Mouse (Mus musculus): ENCODE measurements around the gene C1ra. TPM values are rescaled to one million over a fixed set of nuclear protein-coding genes. Genes with fewer than 3 reads are reported as not detected.

The C1ra gene
- total and polyA plus RNA-seq, 3 experiments: 0.05 TPM; not detected in 2

DNA sequence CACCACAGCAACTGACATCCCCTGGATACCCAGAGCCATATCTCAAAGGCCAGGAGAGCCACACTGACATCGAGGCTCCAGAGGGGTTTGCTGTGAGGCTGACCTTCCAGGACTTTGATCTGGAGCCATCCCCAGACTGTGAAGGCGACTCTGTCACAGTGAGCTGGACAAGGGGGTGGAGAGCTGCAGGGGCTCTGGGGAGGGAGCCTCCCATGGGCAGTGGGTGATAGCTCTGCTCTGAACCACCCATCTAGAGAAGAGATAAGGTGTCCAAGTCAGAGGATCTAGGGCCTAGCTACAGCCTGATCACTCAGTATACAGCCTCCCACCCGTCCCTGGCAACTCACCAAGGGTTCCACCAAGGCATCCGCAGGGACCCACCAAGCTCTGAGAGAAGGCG, 18.3 kb upstream of the C1ra start:
- no peak for DNase-seq (ENCODE audit: low spot score)
- Histone ChIP-seq H3K4me3 (ENCODE audit: low read depth, low read length) (no peak overlapping the region), H3K36me3 (replicated peaks) (no peaks in the 10 kb centered on the region), H3K4me1 (ENCODE audit: insufficient read depth, low read depth, low read length) (peaks cover 12% of the 10 kb centered on the region), H3K27me3 (ENCODE audit: insufficient read depth, low read length) (peaks cover 6% of the 10 kb centered on the region), H3K9me3 (replicated peaks) (no peaks in the 10 kb centered on the region)
- no peak for ATAC-seq (ENCODE audit: extremely low read depth, insufficient number of reproducible peaks, low FRiP score, poor library complexity, severe bottlenecking)
- TF ChIP-seq GATA2 (IDR thresholded peaks at IDR 0.05; ENCODE audit: borderline replicate concordance, low read depth, low read length): no peak

DNA sequence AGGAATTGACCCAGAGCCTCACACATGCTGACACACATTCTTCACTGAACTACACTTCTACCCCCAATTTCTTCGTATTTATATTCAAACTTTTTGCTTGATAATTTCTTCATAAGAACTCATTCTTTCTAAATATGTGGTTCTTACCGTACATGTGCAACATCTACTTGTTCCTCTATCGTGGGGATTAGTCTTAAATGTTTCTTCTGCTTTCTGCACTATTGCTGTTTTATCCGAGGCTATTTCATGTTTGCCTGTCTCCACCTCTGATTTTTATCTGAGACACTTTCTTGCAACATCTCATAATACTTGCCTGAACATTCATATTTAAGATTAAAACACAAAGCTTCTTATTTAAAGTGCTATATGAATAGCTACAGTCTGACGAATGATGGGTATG, 16.2 kb upstream of the C1ra start:
- TF ChIP-seq CTCF (IDR thresholded peaks at IDR 0.05; ENCODE audit: low read depth, low read length): no peak
- TF ChIP-seq TAL1 (conservative IDR thresholded peaks at IDR 0.05; ENCODE audit: low read depth, low read length): no peak
- no peak for TF ChIP-seq GATA2 (IDR thresholded peaks at IDR 0.05; ENCODE audit: borderline replicate concordance, low read depth, low read length)

DNA sequence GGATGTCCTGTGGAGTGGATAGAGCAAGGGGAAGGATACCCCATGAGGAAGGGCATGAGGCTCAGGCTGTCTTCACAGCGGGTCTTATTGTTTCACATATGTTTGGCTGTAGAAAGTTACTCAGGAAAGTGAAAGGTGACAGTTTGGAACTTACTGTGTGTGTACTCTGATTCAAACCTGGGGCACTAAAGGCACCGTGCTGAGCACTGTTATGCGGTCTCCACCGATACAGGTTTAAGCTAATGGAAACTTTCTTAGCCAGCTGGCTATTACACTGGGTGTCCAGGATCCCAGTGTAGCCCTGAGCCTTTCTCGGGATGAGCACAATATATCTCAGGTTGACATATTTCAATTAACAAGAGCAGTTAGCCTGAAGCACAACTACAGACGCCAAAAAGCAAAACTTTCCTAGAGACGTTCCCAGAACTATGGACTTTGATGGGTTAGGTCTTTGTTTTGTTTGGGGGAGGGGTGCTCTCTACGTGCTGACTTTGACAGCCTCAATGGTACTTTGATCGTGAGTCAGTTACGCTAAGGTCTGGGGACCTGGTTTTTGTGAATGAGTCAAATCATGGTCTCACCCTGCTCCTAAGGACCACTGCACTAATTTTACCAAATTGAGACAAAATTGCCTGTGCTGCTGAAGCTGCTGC, 12.2 kb upstream of the C1ra start:
- DNase-seq (ENCODE audit: low spot score) (no peak), ATAC-seq (ENCODE audit: extremely low read depth, insufficient number of reproducible peaks, low FRiP score, poor library complexity, severe bottlenecking) (no peak)
- no peaks in the 10 kb centered on the region for H3K36me3 ChIP-seq (replicated peaks)
- no peaks in the 10 kb centered on the region for H3K9me3 ChIP-seq (replicated peaks)
- TF ChIP-seq CTCF (IDR thresholded peaks at IDR 0.05; ENCODE audit: low read depth, low read length) (no peak), GATA1 (IDR thresholded peaks at IDR 0.05; ENCODE audit: borderline replicate concordance, low read length) (no peak), GATA2 (IDR thresholded peaks at IDR 0.05; ENCODE audit: borderline replicate concordance, low read depth, low read length) (no peak), TAL1 (conservative IDR thresholded peaks at IDR 0.05; ENCODE audit: low read depth, low read length) (no peak), POLR2AphosphoS5 (IDR thresholded peaks at IDR 0.05; ENCODE audit: insufficient replicate concordance, low read depth, low read length) (no peak)
- no peak overlapping the region for H3K4me3 ChIP-seq (ENCODE audit: low read depth, low read length)
- H3K4me1 ChIP-seq (ENCODE audit: insufficient read depth, low read depth, low read length): no peaks in the 10 kb centered on the region
- no peaks in the 10 kb centered on the region for H3K27me3 ChIP-seq (ENCODE audit: insufficient read depth, low read length)

More for the DNA sequence above, 16.2 kb upstream of the C1ra start:
- ATAC-seq (ENCODE audit: extremely low read depth, insufficient number of reproducible peaks, low FRiP score, poor library complexity, severe bottlenecking) (no peak), DNase-seq (ENCODE audit: low spot score) (no peak)
- no peak overlapping the region for H3K4me3 ChIP-seq (ENCODE audit: low read depth, low read length)
- H3K36me3 ChIP-seq (replicated peaks): no peaks in the 10 kb centered on the region
- H3K27me3 ChIP-seq (ENCODE audit: insufficient read depth, low read length): peaks cover 3% of the 10 kb centered on the region
- peaks cover 12% of the 10 kb centered on the region for H3K4me1 ChIP-seq (ENCODE audit: insufficient read depth, low read depth, low read length)
- H3K9me3 ChIP-seq (replicated peaks): no peaks in the 10 kb centered on the region

DNA sequence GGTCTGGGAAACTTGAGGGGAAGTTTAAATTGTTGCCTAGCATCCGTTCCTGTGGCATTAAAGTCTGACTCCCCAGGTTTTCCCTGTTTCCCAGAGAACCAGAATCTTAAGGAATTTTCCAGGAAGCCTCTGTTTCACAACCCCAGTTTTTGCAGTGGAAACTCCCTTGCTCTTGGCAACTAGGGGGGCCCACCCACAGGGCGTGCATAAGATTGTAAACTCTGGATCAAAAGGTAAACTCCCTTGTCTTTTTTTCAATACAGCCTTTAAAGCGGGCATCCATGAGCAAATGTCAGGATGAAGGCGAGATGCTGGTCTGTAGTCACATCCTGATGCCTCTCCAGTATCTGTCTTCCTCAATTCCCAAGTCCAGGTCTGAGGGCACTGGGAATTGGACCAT, 10.7 kb upstream of the C1ra start:
- Histone ChIP-seq H3K27me3 (ENCODE audit: insufficient read depth, low read length) (no peaks in the 10 kb centered on the region), H3K36me3 (replicated peaks) (no peaks in the 10 kb centered on the region), H3K9me3 (replicated peaks) (no peaks in the 10 kb centered on the region), H3K4me3 (ENCODE audit: low read depth, low read length) (no peak overlapping the region), H3K4me1 (ENCODE audit: insufficient read depth, low read depth, low read length) (no peaks in the 10 kb centered on the region)
- DNase-seq (ENCODE audit: low spot score): no peak
- no peak for TF ChIP-seq CTCF (IDR thresholded peaks at IDR 0.05; ENCODE audit: low read depth, low read length)
- ATAC-seq (ENCODE audit: extremely low read depth, insufficient number of reproducible peaks, low FRiP score, poor library complexity, severe bottlenecking): no peak

DNA sequence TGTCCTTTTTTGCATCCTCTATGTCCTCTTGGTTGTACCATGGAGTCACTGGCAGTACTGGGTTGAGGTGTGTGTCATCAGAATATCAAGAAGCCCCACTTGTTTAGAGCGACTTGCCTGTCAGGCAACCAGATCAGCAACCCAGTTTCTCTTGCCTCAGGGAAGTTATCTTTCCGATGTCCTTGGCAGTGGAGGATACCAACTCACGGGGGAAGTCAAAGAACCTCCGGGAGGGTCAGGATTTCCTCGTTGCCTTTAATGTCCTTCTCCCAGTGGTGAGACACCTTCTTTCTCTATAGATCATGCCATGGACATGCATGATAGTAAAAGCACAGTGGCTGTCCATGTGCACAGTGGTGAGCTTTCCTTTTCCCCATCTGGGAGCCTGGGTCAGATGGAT, 10.2 kb upstream of the C1ra start:
- no peak for ATAC-seq (ENCODE audit: extremely low read depth, insufficient number of reproducible peaks, low FRiP score, poor library complexity, severe bottlenecking)
- Histone ChIP-seq H3K4me1 (ENCODE audit: insufficient read depth, low read depth, low read length) (no peaks in the 10 kb centered on the region), H3K4me3 (ENCODE audit: low read depth, low read length) (no peak overlapping the region), H3K9me3 (replicated peaks) (no peaks in the 10 kb centered on the region), H3K36me3 (replicated peaks) (no peaks in the 10 kb centered on the region), H3K27me3 (ENCODE audit: insufficient read depth, low read length) (no peaks in the 10 kb centered on the region)
- DNase-seq (ENCODE audit: low spot score): no peak
- TF ChIP-seq GATA2 (IDR thresholded peaks at IDR 0.05; ENCODE audit: borderline replicate concordance, low read depth, low read length) (no peak), CTCF (IDR thresholded peaks at IDR 0.05; ENCODE audit: low read depth, low read length) (no peak), TAL1 (conservative IDR thresholded peaks at IDR 0.05; ENCODE audit: low read depth, low read length) (no peak), GATA1 (IDR thresholded peaks at IDR 0.05; ENCODE audit: borderline replicate concordance, low read length) (no peak), POLR2AphosphoS5 (IDR thresholded peaks at IDR 0.05; ENCODE audit: insufficient replicate concordance, low read depth, low read length) (no peak)

DNA sequence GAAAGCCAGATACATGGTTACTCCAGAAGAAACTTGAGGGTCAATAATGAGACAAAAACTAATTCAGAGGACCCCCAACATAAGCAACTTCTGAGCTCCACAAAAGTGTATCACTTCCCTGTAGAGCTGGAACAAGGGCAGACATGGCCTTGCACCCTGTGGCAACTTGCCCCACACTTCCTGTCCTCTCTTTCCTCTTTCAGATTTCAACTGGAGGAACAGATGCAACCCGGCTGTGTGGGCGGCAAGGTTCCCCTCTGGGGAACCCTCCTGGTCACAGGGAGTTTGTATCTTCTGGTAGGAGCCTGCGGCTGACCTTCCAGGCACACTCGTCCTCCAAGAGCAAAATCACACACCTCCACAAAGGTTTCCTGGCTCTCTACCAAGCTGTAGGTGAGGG, 7.2 kb upstream of the C1ra start:
- Histone ChIP-seq H3K4me1 (ENCODE audit: insufficient read depth, low read depth, low read length) (no peaks in the 10 kb centered on the region), H3K4me3 (ENCODE audit: low read depth, low read length) (no peak overlapping the region), H3K9me3 (replicated peaks) (no peaks in the 10 kb centered on the region), H3K27me3 (ENCODE audit: insufficient read depth, low read length) (peaks cover 5% of the 10 kb centered on the region; the same call in 1 of the 2 replicates), H3K36me3 (replicated peaks) (no peaks in the 10 kb centered on the region)
- ATAC-seq (ENCODE audit: extremely low read depth, insufficient number of reproducible peaks, low FRiP score, poor library complexity, severe bottlenecking): no peak
- DNase-seq (ENCODE audit: low spot score): no peak
- TF ChIP-seq POLR2AphosphoS5 (IDR thresholded peaks at IDR 0.05; ENCODE audit: insufficient replicate concordance, low read depth, low read length) (no peak), TAL1 (conservative IDR thresholded peaks at IDR 0.05; ENCODE audit: low read depth, low read length) (no peak), GATA1 (IDR thresholded peaks at IDR 0.05; ENCODE audit: borderline replicate concordance, low read length) (no peak), CTCF (IDR thresholded peaks at IDR 0.05; ENCODE audit: low read depth, low read length) (no peak), GATA2 (IDR thresholded peaks at IDR 0.05; ENCODE audit: borderline replicate concordance, low read depth, low read length) (no peak)

DNA sequence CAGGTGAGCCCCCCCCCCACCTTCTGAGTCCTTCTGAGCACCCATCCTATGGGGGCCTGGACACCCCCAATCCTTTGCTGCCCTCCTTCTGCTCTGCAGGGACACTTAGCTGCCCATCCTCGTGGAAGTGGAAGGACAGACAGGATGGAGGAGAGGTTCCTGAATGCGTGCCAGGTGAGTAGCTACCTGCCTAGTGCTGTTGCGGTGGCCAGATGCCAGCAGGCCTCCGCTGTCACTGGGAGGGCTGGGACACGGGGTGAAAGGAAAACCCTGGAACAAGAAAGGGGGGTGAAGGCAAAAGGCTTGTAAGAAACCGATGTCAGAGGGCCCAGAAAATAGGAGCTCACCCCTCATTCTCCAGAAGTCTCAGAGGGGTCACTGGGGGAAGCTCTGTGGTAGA, 5.2 kb upstream of the C1ra start:
- TF ChIP-seq TAL1 (conservative IDR thresholded peaks at IDR 0.05; ENCODE audit: low read depth, low read length) (no peak), GATA2 (IDR thresholded peaks at IDR 0.05; ENCODE audit: borderline replicate concordance, low read depth, low read length) (no peak), POLR2AphosphoS5 (IDR thresholded peaks at IDR 0.05; ENCODE audit: insufficient replicate concordance, low read depth, low read length) (no peak), CTCF (IDR thresholded peaks at IDR 0.05; ENCODE audit: low read depth, low read length) (no peak), GATA1 (IDR thresholded peaks at IDR 0.05; ENCODE audit: borderline replicate concordance, low read length) (no peak)
- no peak for DNase-seq (ENCODE audit: low spot score)
- Histone ChIP-seq H3K4me3 (ENCODE audit: low read depth, low read length) (no peak overlapping the region), H3K4me1 (ENCODE audit: insufficient read depth, low read depth, low read length) (no peaks in the 10 kb centered on the region), H3K27me3 (ENCODE audit: insufficient read depth, low read length) (peaks cover 5% of the 10 kb centered on the region; the same call in 1 of the 2 replicates), H3K36me3 (replicated peaks) (no peaks in the 10 kb centered on the region), H3K9me3 (replicated peaks) (no peaks in the 10 kb centered on the region)
- no peak for ATAC-seq (ENCODE audit: extremely low read depth, insufficient number of reproducible peaks, low FRiP score, poor library complexity, severe bottlenecking)
